Mouse (Mus musculus): ENCODE data around the gene BC048562.

GRCm38 (mm10) chr9:108392676-108393075, 43.6 kb upstream of the BC048562 start, which contains the start of gene 1700102P08Rik:
- TF ChIP-seq CTCF (IDR thresholded peaks at IDR 0.05) (no peak), POLR2A (IDR thresholded peaks at IDR 0.05; ENCODE audit: insufficient read depth, low read depth, low read length) (no peak), EP300 (IDR thresholded peaks at IDR 0.05; ENCODE audit: insufficient read depth, low read depth, low read length) (no peak)
